Mouse (Mus musculus) hindlimb bud, embryonic 11.5 days (tissue): ENCODE results near the gene Errfi1.

ENCODE experiments used
- DNase-seq: peaks from one replicate; pipeline ENCODE4 v3.0.0-alpha.2; 2012; ENCODE audit warnings: low read depth, low spot score; ENCODE audit errors: extremely low spot score

The Errfi1 gene

GRCm38 (mm10) chr4:150853680-150854461, at the start of gene Errfi1:
Errfi1 (plus strand) TSS chr4:150853919.
- no peak for DNase-seq

- no peak for DNase-seq
These were observed 49.5 kb upstream of the Errfi1 start for GRCm38 (mm10) chr4:150804204-150804603.

- no peak for DNase-seq
These were observed 45.8 kb upstream of the Errfi1 start for GRCm38 (mm10) chr4:150807727-150808470.

GRCm38 (mm10) chr4:150808471-150808847, 45.3 kb upstream of the Errfi1 start:
- DNase-seq, result no peak

DNA sequence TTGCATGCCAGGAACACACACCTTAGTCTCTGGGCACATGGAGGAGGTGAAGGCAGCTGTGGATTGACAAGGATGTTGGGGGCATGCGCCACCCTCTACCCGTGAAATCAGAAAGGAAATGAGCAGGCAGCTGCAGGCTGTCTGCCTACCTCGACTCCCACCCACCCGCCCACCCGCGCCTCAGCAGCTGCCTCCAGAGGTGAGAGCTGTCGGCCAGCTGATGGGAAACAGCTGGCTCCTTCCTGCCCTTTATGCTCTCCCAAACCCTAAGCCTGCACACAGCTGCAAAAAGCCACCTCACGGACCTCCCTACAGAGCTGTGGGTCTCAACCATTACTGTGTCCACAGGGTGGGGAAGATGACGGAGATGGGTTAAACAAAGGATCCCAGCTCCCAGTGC, 44.4 kb upstream of the Errfi1 start:
- DNase-seq, result no peak

DNA sequence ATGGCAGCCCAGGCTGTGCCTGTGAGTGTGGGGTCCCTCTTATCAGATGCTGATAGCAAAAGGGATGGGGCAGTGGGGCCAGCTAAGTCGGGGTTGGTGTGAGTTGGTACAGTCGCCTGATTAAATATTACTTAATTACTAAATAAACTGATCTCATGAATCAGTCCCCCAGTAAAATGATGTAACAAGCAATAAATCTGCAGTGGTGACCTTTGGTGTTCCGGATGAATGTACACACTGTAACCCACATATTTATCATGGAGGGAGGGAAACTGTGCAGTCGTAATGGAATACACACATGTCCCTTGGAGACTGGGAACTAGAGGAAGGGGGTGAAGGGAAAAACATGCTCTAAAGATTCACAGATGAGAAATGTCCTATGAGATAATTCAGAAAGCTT, 38.6 kb upstream of the Errfi1 start:
- no peak for DNase-seq

GRCm38 (mm10) chr4:150816414-150816951, 37.2 kb upstream of the Errfi1 start:
- DNase-seq, result no peak

GRCm38 (mm10) chr4:150819126-150819910, 34.4 kb upstream of the Errfi1 start:
- no peak for DNase-seq

DNA sequence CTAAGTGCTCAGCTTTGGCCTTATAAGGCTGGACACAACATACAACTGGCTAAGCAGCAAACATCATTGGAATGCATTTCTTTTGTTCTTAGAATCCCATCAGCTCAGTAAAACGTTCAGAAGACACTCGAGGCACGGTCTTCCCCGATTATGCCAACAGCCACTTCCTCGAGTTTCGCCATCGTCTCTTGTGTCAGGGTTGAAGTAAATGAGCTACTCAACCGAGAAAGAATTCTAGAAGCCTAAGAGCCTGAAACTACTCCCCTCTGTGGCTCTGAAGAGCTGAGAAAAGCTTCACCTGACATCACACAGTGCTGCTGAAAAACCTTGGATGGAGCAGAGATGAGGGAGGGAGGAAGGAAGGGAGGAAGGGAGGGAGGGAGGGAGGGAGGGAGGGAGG, 32.3 kb upstream of the Errfi1 start:
- no peak for DNase-seq

DNA sequence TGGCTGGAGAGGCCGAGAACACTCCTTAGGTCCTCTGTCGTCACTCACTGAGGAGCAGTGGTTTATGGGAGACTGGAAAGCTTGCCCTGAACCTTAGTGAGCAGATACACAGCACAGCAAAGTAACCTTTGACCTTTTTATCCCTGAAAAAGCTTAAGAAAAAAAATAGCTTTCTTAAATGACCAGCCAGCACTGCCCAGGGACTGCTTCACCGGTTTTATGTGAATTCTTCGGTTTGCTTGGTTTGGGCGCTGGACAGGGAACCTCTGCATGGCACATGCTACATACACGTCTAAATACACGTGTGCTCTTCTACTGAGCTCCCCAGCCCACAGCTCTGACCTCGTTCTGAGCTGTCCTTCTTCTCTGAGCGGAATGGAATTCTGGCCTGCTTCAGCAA, 31.1 kb upstream of the Errfi1 start:
- DNase-seq, result no peak

- DNase-seq, result no peak
These were observed 29.9 kb upstream of the Errfi1 start for GRCm38 (mm10) chr4:150823614-150824480.

DNA sequence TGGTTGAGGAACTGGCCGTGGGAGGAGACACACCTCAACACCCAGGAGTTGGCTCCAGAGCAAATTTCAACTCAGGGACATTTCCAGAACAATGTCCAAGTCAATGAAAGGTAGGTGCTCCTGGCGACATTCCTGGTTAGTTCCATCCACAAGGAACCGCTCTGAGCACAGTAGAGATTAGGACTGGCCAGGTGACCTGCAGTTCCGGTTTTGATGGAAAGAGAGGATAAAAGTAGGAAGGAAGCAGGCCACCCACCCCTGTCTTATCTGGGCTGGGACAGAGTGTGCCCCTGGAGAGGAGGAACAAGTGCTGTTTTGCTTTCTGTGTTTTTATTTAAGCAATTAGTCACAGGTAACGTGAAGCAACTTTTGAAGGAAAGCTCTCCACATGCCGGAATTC, 28.8 kb upstream of the Errfi1 start:
- DNase-seq, result no peak

DNA sequence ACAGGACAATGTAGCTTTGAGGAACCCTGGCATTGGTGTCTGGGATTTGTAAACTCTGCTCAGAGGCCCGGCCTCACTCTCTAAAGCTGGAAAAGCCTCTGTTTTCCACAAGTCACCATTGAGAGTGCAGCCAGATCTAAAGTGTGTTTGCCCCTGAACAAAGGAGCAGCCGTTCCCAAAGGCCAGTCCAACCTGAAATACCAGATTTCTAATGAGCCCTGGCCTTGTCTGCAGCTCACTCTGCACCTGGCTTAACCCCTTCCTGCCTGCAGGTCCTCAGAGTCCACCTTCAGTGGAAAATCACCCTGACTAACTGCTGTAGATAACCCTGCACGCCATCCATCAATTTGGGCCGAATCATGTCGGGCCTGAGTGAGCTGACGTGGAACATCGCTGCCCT, 28.2 kb upstream of the Errfi1 start:
- DNase-seq, result no peak

DNA sequence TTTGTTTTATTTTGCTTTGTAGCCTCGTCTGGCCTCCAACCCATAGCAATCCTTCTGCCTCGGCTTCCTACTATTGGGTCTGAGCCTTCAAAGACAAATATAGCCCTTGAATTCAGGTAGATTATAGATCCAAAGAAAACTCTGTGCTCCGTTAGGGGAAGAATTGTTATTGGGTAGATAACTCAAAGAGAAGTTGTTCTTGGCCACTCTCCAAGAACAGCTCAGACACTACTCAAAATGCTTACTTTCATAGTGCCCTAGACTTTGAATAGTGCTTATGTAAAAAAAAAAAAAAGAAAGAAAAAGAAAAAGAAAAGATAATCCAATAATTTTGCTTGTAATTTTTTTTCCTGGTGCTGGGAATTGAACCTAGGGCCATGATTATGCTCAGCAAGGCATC, 22.4 kb upstream of the Errfi1 start:
- no peak for DNase-seq

DNA sequence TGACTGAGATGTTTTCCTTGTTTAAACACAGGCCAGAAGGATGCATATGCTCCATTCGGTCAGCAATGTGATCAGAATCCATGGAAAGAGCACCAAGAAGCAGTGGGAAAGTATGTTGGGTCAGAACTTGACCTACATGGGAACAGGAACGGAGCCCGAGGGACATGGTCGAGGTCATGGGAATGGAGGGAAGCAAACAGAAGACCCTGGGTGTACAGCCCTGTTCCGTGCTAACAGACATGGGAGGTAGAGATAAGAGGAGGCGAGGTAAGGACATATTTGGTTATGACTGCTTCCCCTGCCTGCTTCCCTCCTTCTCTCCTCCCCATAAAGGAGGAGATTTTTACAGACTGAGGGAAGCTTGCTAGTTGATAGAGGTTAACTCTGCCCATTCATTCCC, 21.8 kb upstream of the Errfi1 start:
- DNase-seq, result no peak

DNA sequence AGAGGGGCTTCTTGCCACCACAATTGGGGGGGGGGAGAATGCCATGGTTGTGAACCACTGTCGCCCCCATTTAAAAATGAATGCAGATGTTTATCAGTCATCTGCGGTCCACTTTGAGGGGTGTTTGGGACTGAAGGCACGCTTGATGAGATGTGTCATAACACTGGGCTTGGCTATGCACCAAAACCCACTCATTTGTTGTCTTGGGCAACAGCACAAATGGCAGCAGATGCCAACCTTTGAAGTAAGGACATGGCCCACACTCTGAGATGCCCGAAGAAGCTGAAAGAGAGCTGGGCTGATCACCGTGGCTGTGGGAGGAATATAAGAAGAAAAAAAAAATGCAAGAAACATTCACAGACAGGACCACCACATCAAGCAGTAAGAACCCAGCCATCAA, 18.6 kb upstream of the Errfi1 start:
- DNase-seq, result no peak

GRCm38 (mm10) chr4:150836258-150836657, 17.5 kb upstream of the Errfi1 start:
- no peak for DNase-seq

DNA sequence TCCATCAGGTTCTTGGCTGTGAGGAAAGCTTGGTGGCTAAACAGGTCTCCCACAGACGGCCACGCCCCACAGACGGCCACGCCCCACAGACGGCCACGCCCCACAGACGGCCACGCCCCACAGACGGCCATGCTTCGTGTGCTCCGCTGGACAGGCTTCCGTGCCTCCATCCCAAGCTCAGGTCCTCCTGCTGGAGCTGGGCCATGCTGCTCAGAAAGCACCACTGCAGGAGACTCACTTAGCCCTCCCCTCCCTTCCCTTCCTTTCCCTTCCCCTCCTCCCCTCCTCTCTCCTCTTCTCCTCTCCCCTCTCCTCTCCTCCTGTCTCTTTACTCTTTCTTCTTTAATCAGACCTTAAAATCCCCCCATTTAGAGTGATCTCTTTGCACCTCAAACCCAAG, 16.8 kb upstream of the Errfi1 start:
- DNase-seq, result no peak

DNA sequence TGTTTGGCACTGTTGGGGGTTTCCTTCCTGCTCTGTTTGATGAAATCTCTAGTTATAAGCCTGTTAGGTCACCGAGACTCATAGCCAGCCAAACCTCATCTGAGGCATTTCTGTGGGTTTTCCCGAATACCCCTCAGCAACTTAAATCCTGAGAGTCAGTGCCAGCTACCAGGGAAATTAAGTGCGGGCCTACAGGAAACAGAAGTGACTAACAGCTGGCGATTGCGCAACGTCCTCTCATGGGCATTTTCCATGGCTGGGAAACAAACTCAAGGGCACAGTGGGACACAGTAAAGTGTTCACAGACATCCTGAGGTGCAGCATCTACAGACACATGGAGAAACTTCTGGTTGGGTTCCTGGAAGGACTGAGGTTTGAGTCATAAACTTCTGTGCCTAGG, 16.3 kb upstream of the Errfi1 start:
- DNase-seq, result no peak

- no peak for DNase-seq
These were observed 11.7 kb upstream of the Errfi1 start for GRCm38 (mm10) chr4:150842045-150842444.

GRCm38 (mm10) chr4:150843181-150843580, 10.5 kb upstream of the Errfi1 start:
- DNase-seq, result no peak
